Mouse (Mus musculus): ENCODE measurements around the gene Zfp628.
A peak's percentile ranks its signal among the peaks of the same experiment; 100 is the strongest.
"Not testable (repeated sequence)": the region's sequence is repeated elsewhere in the genome, so short reads cannot be mapped to it uniquely, and the experiment has no call there.

The Zfp628 gene

DNA sequence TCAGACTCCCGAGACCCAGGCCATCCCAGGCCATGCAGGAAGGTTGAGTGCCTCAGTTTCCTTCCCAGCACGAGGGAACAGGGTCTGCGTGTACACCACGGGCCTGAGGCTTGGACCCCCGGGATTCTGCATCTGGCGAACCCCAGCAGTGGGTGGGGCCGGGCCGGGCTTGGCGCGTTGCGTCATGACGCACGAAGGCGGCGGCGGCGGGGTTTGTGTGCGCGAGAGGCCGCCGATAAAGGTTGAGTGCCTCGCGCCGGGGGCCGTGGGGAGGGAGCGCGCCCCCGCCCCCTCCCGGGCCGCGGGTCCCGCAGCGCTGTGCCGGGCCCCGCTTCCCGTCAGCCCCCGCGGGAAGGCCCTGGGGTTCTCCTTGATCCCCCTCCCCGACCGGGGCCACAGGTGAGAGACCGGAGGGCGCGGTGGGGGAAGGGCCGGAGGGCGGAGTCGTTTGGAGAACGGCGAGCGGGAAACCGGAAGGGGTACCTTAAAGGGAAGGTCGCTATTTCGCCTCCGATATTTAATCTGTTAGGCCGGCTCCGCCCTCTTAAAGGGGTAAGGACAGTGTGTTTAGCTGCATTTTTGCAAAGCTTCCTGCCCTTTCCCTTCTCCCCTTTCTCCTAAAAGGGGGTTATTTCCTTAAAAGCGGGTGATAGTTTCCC lies at the start of gene Zfp628:
Gene Zfp628, plus strand, starts transcription at position 211 of the 659 bp plus-strand sequence.
- peak; percentile 88 to 93 for DNase-seq (ENCODE audit: low read depth in 2 of 2, low spot score in 2 of 2)

DNA sequence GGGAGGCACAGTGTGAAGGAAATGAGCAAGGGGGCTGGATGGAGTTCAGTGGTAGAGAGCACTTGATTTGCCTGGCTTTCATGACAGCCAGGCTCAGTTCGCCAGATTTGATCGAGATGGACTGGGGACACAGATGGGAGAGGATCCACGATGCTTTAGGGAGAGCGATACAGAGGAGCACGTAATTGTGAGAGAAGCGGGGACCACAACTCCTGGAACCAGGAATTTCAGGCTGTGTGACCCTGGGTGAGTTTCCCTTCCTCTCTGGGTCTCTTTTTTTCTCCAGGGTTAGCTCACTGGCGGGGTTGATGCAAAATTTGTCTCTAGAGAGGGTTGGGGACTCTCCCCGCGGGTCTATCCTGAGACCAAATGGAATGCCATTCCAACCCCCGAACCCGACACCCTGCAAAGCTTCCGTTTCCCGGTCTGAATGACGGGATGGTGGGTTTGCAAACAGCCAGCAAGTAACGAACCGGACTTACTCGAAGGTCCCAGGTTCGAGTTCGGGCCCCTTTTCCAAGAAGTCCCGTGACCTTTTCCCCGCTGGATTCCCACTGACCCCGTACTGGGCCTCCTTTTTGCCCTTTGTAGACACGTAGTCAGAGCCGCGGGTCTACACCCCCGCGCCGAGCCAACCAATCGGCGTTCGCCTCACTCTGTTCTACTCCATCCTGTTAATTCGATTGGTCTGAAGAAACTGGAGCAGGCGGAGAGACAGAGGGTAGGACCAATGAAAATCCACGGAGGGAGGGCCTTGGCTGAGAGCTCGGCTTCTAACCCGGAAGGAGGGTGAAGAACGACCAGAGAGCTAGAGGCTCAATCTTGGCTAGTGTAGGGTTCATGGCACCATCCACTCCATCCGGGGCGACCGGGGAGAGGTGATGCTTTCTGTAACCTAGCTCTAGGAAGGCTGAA lies 49.2 kb upstream of the Zfp628 start:
- peak; percentile 90 to 92 for DNase-seq (ENCODE audit: low read depth in 2 of 2, low spot score in 2 of 2)

DNA sequence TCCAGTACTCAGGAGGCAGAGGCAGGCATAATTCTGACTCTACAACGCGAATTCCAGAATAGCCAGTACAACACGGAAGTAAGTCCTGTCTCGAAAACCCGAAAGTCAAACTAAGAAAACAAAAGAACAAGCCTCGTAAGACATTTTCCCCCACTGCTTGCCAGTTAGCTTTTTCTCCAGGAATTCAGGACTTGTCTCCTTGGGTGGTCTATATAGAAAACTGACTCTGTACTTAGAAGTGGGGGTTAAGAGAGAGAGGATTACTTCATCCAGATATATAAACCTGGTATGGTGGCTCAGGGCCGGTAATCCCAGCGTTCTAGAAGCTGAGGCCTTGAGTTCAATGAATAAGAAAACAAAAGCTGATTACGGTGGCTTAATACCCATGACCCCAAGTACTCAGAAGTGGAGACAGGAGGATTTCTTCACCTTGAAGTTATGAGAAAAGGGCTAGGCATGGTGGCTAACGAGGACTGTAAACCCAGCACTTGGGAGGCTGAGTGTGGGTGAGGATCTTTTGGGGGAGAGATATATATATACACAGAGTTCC lies 48.3 kb upstream of the Zfp628 start:
- no peak for DNase-seq (ENCODE audit: low read depth in 2 of 2, low spot score in 2 of 2)

DNA sequence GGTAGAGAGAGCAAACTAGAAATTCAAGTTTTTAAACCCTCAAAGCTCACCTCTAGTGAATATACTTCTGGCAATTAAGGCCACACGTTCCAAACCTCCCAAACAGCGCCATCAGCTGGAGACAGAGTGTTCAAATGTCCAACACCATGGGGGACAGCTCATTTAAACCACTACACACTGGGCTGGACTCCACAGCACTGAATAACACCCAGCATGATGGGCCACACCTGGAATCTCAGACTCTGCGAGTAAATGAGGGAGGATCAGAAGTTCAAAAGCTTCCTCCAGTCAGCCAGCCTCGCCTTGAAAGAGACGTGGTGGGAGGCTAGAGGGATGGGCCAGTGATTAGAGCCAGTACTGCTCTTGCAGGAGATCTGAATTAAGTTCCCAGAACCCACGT lies 44.9 kb upstream of the Zfp628 start, which contains the start of gene Isoc2b:
Gene Isoc2b, minus strand, starts transcription at position 126 of the 400 bp plus-strand sequence.
- no peak for DNase-seq (ENCODE audit: low read depth in 2 of 2, low spot score in 2 of 2)

DNA sequence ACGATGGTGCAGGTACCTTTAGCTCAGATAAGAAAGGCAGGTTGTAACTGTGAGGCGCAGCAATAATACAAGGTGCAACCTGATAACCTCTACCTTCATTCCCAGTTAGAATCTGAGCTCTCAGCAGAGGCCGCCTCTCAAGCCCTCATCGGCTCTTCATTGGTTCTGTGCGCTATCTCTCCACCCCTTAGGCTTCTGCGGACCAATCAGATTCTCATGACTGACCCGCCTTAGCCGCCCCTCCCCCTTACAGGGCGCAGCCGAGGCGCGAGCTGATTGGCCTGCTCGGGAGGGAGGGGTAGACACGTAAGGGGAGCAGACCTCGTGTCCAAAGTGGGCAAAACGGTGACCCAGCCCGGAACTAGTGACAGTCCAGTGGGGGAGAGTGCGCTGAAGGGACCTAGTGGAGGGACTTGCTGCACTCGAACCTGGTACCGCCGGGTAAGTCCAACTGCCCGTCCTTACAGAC lies 38.2 kb upstream of the Zfp628 start, which contains the start of gene Isoc2a:
Gene Isoc2a, plus strand, starts transcription at position 401 of the 469 bp plus-strand sequence.
- peak; percentile 67 to 77 for DNase-seq (ENCODE audit: low read depth in 2 of 2, low spot score in 2 of 2)

DNA sequence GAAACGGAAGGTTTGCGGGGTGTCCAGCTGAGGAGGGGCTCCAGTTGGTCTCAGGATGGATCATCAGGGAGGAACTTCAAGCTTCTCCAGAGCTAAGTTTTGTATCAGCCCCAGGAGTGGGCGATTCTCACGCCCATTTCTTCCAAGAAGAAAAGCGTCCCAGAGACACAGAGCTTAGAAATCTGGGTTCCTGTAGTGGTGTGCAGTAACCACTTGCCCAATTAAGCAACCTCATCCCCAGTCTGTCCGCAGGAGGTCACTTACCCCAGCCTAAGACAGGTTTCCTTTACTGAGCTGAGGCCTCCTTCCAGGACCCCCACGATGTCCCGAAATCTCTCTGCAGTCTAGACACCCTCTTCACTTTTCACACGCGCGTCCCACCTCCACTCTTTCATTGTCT lies 37.8 kb upstream of the Zfp628 start:
- no peak for DNase-seq (ENCODE audit: low read depth in 2 of 2, low spot score in 2 of 2)

DNA sequence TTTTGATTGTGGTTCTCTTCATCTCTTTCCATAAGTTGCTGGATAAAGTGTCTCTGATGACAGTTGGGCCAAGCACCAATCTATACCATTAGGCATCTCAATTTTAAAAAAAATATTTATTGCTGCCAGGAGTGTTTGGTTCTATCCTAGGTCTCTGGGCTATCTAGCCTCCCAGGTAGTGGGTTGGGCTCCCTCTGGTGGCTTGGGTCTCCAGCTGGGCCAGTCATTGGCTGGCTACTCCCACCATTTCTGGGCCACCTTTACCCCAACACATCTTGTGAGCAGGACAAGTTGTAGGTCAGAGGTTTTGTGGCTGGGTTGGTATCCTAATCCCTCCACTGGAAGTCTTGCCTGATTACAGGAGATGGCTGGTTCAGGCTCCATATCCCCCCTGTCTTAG lies 36.8 kb upstream of the Zfp628 start:
- no peak for DNase-seq (ENCODE audit: low read depth in 2 of 2, low spot score in 2 of 2)

DNA sequence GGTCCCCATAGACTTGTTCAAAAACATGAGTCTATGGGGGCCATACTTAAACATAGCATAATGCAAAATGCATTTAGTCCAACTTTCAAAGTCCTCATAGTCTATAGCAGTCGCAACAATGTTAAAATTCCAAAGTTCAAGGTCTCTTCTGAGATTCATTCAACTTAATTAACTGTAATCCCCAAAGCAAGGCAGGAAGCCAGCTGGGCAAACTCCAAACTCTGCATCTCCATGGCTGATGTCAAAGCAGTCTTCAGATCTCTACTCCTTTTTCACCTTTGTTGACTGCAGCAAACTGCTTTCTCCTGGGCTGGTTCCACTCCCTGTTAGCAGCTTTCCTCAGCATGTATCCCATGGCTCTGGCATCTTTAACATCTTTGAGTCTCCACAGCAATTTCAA lies 36.0 kb upstream of the Zfp628 start:
- not testable (repeated sequence) for DNase-seq (ENCODE audit: low read depth in 2 of 2, low spot score in 2 of 2)

DNA sequence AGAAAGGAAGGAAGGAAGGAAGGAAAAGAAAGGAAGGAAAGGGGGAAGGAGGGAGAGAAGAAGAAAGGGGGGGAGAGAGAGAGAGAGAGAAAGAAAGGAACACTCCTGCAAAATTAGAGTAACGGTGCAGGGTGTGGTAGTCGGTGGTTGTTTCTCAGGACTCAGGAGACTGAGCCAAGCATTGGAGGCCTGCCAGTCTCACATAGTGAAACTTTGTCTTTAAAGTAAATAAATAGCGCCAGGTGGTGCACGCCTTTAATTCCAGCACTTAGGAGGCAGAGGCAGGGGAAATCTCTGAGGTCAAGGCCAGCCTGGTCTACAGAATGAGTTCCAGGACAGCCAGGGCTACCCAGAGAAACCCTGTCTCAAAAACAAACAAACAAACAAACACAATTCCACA lies 28.3 kb upstream of the Zfp628 start:
- no peak for DNase-seq (ENCODE audit: low read depth in 2 of 2, low spot score in 2 of 2)

DNA sequence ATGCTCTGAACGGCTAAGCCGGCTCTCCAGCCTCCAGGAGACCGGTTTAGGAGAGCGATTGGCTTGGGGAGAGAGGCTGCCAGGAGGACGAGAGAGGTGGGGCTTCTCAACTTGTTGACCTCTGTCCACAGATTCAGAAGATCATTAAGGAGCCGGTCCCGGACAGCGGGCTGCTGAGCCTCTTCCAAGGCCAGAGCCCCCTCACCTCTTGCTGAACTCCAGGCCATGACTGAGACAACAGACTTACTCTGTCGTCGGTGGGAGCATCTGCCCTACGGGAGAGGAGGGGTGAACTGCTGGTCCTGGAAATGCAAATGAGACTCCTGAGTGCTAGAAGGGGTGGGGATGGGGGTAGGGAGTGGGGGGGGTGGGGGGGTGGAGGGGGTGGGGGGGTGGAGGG lies 19.8 kb upstream of the Zfp628 start:
- DNase-seq (ENCODE audit: low read depth in 2 of 2, low spot score in 2 of 2), result no peak

DNA sequence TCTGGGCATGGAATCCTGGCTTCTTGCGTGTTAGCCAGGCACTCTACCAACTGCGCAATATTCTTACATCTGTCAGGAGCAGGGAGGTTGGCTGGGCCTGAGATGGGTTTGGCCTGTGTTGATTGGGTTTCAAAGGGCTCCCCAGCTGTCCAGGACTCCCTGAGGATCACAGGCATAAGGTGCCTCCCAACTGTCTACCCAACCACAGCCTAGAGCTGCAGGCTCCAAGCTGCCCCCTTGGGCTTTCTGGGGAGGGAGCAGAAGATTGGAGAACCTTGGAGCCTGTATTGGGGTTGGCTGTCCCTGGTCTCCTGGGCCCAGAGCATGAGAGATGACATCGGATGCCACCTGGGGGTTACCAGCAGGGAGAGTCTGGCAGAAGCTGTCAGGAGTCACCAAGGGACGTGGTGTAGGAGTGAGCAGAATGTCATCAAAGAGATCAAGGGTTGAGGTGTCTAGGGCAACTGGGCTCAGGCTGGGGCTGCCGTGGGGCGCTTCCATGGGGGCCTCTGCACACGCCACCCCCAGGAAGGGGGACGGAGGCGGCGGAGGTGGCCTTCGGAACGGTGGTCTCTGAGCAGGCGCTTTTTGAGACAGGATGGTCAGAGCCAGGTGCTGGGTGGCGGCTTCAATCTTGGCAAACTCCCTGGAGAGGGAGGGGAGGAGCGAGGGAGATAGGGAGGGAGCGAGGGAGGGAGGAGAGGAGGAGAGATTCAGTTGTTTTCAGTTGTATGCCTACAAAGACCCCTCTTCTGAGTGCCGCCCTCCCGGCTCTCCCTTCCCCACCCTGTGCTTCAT lies 16.0 kb upstream of the Zfp628 start:
- DNase-seq (ENCODE audit: low read depth in 2 of 2, low spot score in 2 of 2), result no peak

DNA sequence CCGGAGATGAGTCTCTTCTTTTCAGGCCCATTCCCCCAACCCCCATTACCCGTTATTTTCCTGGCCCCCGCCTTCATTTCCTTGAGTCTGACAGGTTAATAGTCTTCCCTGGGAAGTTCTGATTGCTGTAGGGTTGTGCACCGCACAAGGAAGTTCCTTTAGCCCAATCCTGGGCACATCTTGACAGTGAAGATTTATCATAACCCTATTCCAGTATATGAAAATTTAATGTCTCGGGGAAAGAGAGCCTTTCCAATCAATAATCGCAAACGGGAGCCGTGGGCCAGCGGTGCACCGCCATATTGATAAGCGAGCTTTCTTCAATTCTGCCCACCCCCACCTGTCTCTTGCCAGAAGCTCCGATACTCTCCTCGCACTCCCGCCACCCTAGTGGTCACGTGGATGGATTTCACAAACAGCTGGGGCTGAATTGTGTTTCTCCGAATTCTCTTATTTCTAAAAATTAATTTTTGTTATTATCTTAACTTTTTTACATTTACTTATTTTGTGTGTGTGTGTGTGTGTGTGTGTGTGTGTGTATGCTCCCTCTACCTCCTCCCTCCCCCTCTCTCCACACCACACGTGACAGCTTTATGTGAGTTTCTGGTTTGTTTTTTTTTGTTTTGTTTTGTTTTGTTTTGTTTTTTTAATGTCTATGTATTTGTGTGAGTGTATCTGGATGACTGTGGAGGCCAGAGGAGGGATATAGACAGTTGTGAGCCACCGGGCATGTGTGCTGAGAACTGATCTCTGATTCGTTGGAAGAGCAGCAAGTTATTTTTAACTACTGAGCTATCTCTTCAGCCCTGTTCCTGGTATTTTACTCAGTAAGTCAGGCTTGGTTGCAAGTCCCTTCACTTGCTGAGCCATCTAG lies 15.1 kb upstream of the Zfp628 start:
- DNase-seq (ENCODE audit: low read depth in 2 of 2, low spot score in 2 of 2), result no peak

DNA sequence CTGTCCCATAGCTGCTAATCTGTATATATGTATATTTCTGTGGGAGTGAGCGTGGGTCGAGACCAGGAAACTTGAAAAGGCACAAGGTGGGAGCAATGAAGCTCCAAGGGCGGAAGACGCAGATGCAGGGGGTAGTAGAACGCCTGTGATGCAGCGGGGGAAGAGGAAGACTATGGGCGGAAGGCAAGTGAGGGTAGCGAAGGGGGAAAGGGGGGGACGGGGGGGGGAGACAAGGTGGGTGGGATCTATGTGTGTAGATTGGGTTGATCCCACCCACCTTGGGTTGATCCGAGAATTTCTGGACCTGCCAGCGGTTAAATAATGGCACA lies 14.5 kb upstream of the Zfp628 start:
- no peak for DNase-seq (ENCODE audit: low read depth in 2 of 2, low spot score in 2 of 2)

DNA sequence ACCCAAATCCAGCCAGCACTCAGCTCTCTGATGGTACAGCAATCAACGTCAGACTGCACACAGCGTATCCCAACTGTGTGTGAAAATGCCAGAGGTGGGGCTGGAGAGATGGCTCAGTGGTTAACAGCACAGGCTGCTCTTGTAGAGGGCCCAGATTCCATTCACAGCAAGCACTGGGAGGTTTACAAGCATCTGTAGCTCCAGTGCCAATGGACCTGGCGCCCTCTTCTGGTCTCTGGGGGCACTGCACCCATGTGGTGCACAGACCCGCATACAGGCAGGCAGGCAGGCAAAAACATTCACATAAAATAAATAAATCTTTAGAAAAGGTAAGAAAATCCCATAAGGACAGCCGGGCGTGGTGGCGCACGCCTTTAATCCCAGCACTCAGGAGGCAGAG lies 13.8 kb upstream of the Zfp628 start:
- peak; percentile 42 to 52 for DNase-seq (ENCODE audit: low read depth in 2 of 2, low spot score in 2 of 2)

DNA sequence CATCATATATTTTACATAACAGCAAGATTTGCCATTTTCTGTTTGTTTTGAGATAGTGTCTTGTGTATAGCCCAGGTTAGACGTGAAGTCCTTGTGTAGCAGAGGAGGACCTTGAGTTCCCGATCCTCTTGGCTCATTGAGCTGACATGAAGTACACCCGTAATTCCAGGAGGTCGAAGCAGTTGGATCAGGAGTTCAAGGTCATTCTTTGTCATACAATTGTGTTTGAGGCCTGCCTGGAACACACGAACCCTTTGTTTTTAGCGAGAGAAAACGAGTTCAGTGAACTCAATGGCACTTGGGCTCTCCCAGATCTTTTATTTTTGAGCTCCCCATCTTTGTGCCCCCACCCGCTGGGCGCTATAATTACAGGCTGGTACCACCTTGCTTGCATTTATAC lies 12.6 kb upstream of the Zfp628 start:
- no peak for DNase-seq (ENCODE audit: low read depth in 2 of 2, low spot score in 2 of 2)

DNA sequence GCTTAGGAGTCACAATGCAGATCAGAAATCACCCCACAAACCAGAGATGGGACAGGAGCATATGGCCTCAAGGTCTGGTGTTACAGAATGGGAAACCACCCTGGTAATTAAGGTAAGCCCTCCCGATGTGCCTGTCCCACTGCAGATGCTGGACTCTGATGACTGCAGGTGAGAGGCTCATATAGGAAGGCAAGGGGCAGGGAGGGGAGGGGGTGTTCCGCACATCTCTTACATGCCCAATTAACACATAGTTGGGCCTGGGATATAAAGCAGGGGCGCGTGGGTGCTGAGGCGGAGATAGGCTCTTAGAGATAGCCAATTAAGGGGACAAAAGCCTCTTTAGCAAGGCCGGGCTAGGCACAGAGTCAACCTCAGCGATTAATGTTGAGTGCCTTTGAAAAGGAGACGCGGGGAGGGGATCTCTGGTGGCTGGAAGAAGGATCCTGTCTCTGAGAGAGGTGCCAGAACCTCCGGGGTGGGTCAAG lies 8.5 kb upstream of the Zfp628 start, which contains the start of gene Gm36210:
Gene Gm36210, minus strand, starts transcription at position 51 of the 485 bp plus-strand sequence.
- DNase-seq (ENCODE audit: low read depth in 2 of 2, low spot score in 2 of 2), result no peak

DNA sequence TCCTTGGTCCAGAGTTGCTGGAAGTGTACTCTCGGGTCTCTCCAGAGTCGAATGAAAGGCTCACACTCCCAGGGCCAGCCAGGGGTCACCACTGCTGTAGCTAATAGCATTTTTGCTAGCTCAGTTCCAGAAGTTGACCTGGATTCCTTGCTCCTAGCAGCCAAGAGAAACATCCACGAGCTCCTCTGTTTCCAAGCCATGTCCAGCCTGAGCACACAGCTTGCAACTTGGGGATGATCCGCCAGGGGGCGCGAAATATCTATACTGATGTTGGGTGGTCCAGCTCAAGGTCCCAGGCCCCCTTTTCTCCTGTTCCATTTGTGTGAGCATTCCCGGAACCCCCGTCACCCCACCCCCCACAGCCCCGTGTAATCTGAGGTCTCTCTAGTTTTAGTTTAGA lies 3.5 kb upstream of the Zfp628 start:
- DNase-seq (ENCODE audit: low read depth in 2 of 2, low spot score in 2 of 2), result peak; percentile 45 to 46

DNA sequence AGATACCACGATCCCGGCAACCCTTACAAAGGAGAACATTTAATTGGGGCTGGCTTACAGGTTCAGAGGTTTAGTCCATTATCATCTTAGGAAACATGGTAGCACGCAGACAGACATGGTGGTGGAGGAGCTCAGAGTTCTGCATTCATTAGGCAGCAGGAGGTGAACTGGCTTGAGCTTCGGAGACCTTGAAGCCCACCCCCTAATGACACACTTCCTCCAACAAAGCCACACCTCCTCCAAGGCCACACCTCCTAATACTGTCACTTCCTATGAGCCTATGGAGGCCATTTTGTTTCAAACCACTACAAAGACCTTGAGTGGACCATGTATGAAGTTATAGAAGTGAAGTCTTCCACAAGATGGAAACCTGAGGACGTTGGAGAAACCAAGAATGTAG lies 2.8 kb upstream of the Zfp628 start:
- no peak for DNase-seq (ENCODE audit: low read depth in 2 of 2, low spot score in 2 of 2)

DNA sequence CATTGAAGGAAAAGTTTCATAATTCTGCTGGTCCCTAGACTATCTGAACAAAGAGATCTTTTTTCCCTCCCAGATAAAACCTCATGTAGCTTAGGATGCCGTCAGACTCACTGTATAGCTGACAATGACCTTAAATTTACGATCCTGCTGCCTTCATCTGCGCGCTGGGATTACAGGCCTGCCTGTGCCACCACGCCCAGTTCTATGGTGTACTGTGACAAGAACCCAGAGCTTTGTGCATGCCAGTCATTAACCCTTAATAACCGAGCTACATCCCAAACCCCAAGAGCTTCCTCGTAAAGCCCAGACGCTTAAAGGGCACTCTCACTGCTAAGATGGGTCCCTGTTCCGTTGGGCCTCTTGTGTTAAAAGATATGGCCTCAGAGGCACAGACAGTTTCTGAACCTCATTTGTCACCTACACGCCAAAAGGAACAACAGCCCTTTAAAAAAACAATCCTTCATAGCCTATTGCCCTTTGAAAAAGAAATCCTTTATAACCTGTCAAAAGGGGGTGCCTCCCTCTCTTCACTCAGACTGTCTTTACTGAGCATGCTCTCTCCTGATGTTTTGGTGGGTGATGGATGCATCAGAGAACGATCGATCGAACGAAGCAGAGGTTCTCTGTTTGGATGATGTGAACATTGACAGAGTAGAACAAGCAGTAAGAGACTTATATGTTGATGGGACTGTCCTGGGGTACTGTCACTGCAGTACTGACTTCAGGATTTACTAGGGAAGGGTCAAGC lies 826 bp downstream of the Zfp628 start:
- DNase-seq (ENCODE audit: low read depth in 2 of 2, low spot score in 2 of 2), result no peak

Data from CD8-positive naive resting alpha-beta T cell, adult 2 months (primary cell).